Mouse (Mus musculus) kidney, adult 2 months (tissue): ENCODE measurements around the gene Rptor.

Experiments used
- CTCF ChIP-seq: fragments of 200-500 bp; conservative IDR thresholded peaks from 2 replicates; pipeline ENCODE4 v1.5.1; 2011; ENCODE audit warnings: low read depth, mild to moderate bottlenecking, control low read depth, low read length, moderate library complexity, mixed read lengths; ENCODE audit not compliant: insufficient read depth, insufficient read length
- POLR2A ChIP-seq: fragments of 200-500 bp; IDR thresholded peaks from one replicate; pipeline ENCODE4 v1.6.1; 2011; ENCODE audit warnings: low read depth, low read length, control low read depth

DNA sequence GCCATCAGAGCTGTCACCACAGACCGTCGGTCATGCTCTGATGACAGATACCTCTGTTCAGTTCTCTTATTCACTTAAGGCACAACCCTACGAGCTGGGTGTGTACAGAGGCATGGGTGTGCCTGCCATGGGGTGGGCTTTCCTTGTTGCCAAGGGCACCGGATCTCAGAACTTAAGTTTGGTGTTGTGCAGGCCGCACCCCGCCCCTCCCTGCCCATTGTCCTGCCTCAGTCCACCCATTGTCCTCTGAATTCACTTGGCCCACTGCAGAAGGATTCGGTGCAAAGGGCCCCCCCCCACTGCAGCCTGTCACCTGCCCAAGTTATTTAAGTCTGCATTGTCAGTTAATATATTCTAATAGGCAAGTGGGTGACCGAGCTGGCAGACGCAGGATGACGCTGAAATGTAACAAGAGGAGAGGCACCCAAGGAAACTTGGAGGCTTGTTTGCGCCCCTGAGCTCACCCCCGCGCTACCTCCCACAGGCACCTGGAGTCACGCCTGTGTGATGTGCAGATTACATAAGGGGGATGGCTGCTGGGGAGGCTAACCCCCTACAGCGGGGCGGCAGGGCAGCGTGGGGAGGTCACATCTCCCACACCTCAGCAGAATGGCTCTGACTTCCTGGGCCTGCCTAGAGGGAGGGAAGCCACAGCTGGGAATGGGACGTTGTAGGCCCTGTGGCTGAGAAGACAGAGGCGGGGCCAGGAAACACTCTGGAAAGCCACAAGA lies 335.2 kb downstream of the Rptor start:
- TF ChIP-seq POLR2A (no peak), CTCF (no peak)
